Mouse (Mus musculus): ENCODE measurements around the gene Ctf1. TPM values are rescaled to one million over a fixed set of nuclear protein-coding genes. Genes with fewer than 3 reads are reported as not detected.

The Ctf1 gene
- total RNA-seq, 1 experiment from 2014 or later: 5.1 TPM

GRCm38 (mm10) chr7:127744366-127745045 lies 32.0 kb downstream of the Ctf1 start, which contains the start of gene Fbxl19:
Gene Fbxl19 (plus strand): TSS chr7:127744543.
- peak; percentile 86 for DNase-seq

GRCm38 (mm10) chr7:127745251-127745651 lies 32.7 kb downstream of the Ctf1 start:
- DNase-seq: peak; percentile 95

GRCm38 (mm10) chr7:127745652-127746493 lies 33.3 kb downstream of the Ctf1 start:
- DNase-seq: peak; percentile 95

GRCm38 (mm10) chr7:127746494-127747491 lies 34.3 kb downstream of the Ctf1 start:
- peak; percentile 49 for DNase-seq

GRCm38 (mm10) chr7:127747559-127748234 lies 35.2 kb downstream of the Ctf1 start:
- DNase-seq: no peak

- DNase-seq: no peak
Measured at GRCm38 (mm10) chr7:127748235-127748560, 35.7 kb downstream of the Ctf1 start.

- DNase-seq: no peak
Measured at GRCm38 (mm10) chr7:127750131-127751127, 37.9 kb downstream of the Ctf1 start.

- no peak for DNase-seq
Measured at GRCm38 (mm10) chr7:127751619-127752018, 39.1 kb downstream of the Ctf1 start.

- DNase-seq: no peak
Measured at GRCm38 (mm10) chr7:127752069-127752468, 39.5 kb downstream of the Ctf1 start.

GRCm38 (mm10) chr7:127753158-127753557 lies 40.6 kb downstream of the Ctf1 start:
- DNase-seq: no peak

- DNase-seq: no peak
Measured at GRCm38 (mm10) chr7:127753741-127754140, 41.2 kb downstream of the Ctf1 start.

GRCm38 (mm10) chr7:127759716-127760115 lies 47.2 kb downstream of the Ctf1 start:
- DNase-seq: no peak

- no peak for DNase-seq
Measured at GRCm38 (mm10) chr7:127760478-127760877, 47.9 kb downstream of the Ctf1 start.

- DNase-seq: peak; percentile 85
Measured at GRCm38 (mm10) chr7:127761026-127761425, 48.5 kb downstream of the Ctf1 start.

- no peak for DNase-seq
Measured at GRCm38 (mm10) chr7:127763642-127764041, 51.1 kb downstream of the Ctf1 start.

- DNase-seq: peak; percentile 45
Measured at GRCm38 (mm10) chr7:127765756-127766155, 53.2 kb downstream of the Ctf1 start.

GRCm38 (mm10) chr7:127766851-127767609 lies 54.5 kb downstream of the Ctf1 start:
- DNase-seq: no peak

Data from adrenal gland, postnatal 14 days (tissue).